Mouse (Mus musculus) heart, embryonic 15.5 days (tissue): ENCODE measurements around the gene Mocs1. TPM values are rescaled to one million over a fixed set of nuclear protein-coding genes. Genes with fewer than 3 reads are reported as not detected.

Experiments used
- ATAC-seq: fragments of 200-750 bp; cut with Nextera tagmentation; replicated peaks from 2 replicates; pipeline ENCODE4 v1.8.0; 2017; ENCODE audit warnings: low read depth, moderate TSS enrichment; ENCODE audit not compliant: insufficient number of reproducible peaks, insufficient read depth, low FRiP score
- H3K27ac ChIP-seq: fragments of 300-500 bp; sonication (generic); 2 replicates; pipeline ENCODE4 v1.5.1; 2015; ENCODE audit warnings: mild to moderate bottlenecking, inconsistent platforms
- H3K27me3 ChIP-seq: fragments of 300-500 bp; sonication (generic); 2 replicates; pipeline ENCODE4 v1.6.1; 2015; ENCODE audit warnings: inconsistent platforms
- H3K36me3 ChIP-seq: fragments of 300-500 bp; sonication (generic); 2 replicates; pipeline ENCODE4 v1.6.1; 2015; ENCODE audit warnings: mild to moderate bottlenecking, inconsistent platforms
- H3K4me1 ChIP-seq: fragments of 300-500 bp; sonication (generic); replicated peaks from 2 replicates; pipeline ENCODE4 v1.6.1; 2015; ENCODE audit warnings: inconsistent platforms
- H3K4me2 ChIP-seq: fragments of 300-500 bp; sonication (generic); 2 replicates; pipeline ENCODE4 v1.6.1; 2015; ENCODE audit warnings: inconsistent platforms, mild to moderate bottlenecking, moderate library complexity
- H3K4me3 ChIP-seq: fragments of 300-500 bp; sonication (generic); 2 replicates; pipeline ENCODE4 v1.5.1; 2015; ENCODE audit warnings: mild to moderate bottlenecking, inconsistent platforms
- H3K9ac ChIP-seq: fragments of 300-500 bp; sonication (generic); 2 replicates; pipeline ENCODE4 v1.6.1; 2015; ENCODE audit warnings: mild to moderate bottlenecking, inconsistent platforms
- H3K9me3 ChIP-seq: fragments of 300-500 bp; sonication (generic); replicated peaks from 2 replicates; pipeline ENCODE4 v1.6.1; 2016; ENCODE audit warnings: inconsistent platforms
- WGBS: fragments of 180-500 bp; shearing (Covaris S2); methylation state at CpG from one replicate; pipeline ENCODE4 v1.1.7; 2015; ENCODE audit warnings: mixed read lengths; 5-methylcytosine and 5-hydroxymethylcytosine counted together
- polyA plus RNA-seq: library from polyadenylated mRNA; unstranded; fragments of >200 nt; fragmentation: Nextera tagmentation; extraction: Ambion mirVana; gene quantifications from 2 replicates; pipeline ENCODE4 v1.2.1, GENCODE M21; 2015

Mocs1 gene
- polyA plus RNA-seq, 1 experiment from 2014 or later: 4.3 TPM

DNA sequence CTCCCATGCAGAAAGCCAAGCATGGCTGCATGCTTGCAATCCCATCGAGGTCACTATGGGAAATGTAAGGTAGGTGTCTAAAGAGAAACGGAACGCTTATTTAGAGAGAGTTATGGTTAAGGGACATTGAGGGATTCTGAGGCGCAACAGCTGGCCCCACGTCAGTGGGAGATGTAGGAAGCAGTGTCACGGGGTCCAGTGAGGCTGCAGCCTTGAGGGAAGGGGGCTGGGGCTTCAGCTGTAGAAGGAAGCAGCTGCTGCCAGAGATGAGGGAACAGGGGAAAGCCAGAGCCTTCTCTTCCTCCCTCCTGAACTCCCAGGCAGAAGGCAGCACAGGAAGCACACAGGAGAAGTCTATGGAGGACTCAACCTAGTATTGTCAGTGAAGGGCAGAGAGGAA lies 22.8 kb downstream of the Mocs1 start:
- Histone ChIP-seq H3K4me3 (no peak overlapping the region), H3K27me3 (no peaks in the 10 kb centered on the region), H3K27ac (no peak overlapping the region), H3K36me3 (peaks cover 11% of the 10 kb centered on the region; the same call in 1 of the 2 replicates), H3K4me1 (peaks cover 11% of the 10 kb centered on the region), H3K9ac (no peak overlapping the region), H3K4me2 (no peak overlapping the region), H3K9me3 (no peaks in the 10 kb centered on the region)
- ATAC-seq: no peak
- 68% methylated on average over 6 of the region's 6 CpGs for WGBS

DNA sequence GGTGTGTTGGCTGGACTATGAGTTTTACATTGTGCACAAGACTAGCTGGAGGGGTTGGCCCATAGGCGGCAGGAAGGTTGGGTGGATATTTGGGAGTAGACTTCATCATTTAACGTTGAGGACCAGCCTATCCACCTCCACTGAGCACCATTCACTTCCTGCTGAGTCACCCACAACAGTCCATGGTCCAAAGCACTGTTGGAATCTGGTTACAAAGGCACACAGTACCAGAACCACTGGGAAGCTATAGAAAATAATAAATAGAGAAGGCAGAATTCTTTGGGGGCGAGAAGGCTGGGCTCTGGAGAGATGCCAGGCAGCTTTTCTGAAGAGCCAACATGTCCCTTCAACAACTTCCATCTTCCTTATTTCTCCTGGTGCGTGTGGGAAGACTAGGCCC lies 28.2 kb downstream of the Mocs1 start:
- peaks cover 11% of the 10 kb centered on the region; the same call in 1 of the 2 replicates for H3K36me3 ChIP-seq
- 80% methylated on average over 4 of the region's 4 CpGs for WGBS
- no peak overlapping the region for H3K9ac ChIP-seq
- no peak overlapping the region for H3K4me3 ChIP-seq
- H3K4me2 ChIP-seq: no peak overlapping the region
- no peaks in the 10 kb centered on the region for H3K27me3 ChIP-seq
- H3K9me3 ChIP-seq: no peaks in the 10 kb centered on the region
- H3K27ac ChIP-seq: no peak overlapping the region
- no peaks in the 10 kb centered on the region for H3K4me1 ChIP-seq
- no peak for ATAC-seq

DNA sequence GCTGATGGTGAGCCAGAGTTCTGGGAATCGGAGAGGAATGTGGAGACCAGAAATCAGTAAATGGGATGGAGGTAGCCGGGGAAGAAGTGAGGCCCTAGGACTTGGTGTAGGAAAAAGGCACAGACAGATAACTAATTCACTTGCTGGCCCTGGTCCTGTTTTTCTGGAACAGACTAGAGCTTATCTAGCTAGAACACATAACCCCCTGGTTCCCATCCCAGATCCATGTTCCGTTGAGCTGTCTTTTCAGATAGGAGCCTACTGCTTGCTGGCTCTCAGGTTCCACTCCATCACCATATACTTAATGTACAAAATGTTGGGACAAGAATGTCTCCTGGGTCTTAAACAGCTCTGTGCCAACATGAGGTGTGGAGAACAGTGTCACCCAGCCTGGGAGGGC lies 29.7 kb downstream of the Mocs1 start:
- Histone ChIP-seq H3K9ac (no peak overlapping the region), H3K4me3 (no peak overlapping the region), H3K27me3 (no peaks in the 10 kb centered on the region), H3K4me1 (no peaks in the 10 kb centered on the region), H3K4me2 (no peak overlapping the region), H3K9me3 (no peaks in the 10 kb centered on the region), H3K36me3 (peaks cover 11% of the 10 kb centered on the region; the same call in 1 of the 2 replicates), H3K27ac (no peak overlapping the region)
- no peak for ATAC-seq
- 75% methylated on average over 3 of the region's 3 CpGs for WGBS

DNA sequence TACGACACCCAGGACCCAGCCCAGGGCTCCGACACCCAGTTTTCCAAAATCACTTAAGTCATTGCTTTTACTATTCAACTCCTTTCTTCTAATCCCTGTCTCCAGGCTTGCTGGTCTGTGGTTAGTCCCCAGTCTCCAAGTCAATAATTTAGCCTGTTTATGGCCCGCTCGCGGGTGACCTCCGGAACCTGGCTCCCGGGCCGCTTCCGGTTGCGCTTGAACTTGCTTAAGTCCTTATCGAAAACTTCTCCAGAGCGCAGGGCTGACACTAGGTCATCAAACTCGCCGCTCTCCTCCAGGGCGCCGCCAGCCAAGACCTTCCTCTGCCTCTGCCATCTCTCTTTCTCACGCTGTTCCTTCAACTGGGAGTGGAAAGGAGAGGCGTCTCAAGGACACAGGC lies 30.2 kb downstream of the Mocs1 start:
- peaks cover 11% of the 10 kb centered on the region; the same call in 1 of the 2 replicates for H3K36me3 ChIP-seq

DNA sequence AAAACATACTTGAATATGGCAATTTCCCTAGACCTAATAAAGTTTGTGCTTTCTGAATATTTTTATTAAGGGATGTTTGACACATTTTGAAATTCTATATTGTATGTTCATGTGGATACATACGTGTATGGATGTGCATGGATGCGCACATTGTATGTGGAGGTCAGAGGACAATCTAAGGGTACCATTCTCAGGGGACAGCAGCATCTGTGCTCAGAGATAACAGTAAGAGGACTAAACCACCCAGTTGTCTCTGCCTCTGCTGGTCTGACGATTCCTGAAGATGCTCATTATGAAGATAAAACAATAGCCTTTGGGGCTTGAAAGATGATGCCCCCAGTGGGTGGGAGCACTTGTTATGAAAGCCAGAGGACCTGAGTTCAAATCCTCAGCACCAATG lies 36.7 kb downstream of the Mocs1 start:
- Histone ChIP-seq H3K27ac (no peak overlapping the region), H3K4me1 (no peaks in the 10 kb centered on the region), H3K9me3 (no peaks in the 10 kb centered on the region), H3K9ac (no peak overlapping the region), H3K36me3 (0 out of 2 replicates have a peak, but pooled peaks cover 6% of the 10 kb centered on the region), H3K27me3 (no peaks in the 10 kb centered on the region), H3K4me3 (no peak overlapping the region), H3K4me2 (no peak overlapping the region)
- no peak for ATAC-seq
- 85% methylated on average over 3 of the region's 3 CpGs for WGBS

More for the DNA sequence above, 30.2 kb downstream of the Mocs1 start:
- Histone ChIP-seq H3K27ac (no peak overlapping the region), H3K4me1 (no peaks in the 10 kb centered on the region), H3K4me3 (no peak overlapping the region), H3K9me3 (no peaks in the 10 kb centered on the region), H3K4me2 (no peak overlapping the region), H3K9ac (no peak overlapping the region), H3K27me3 (no peaks in the 10 kb centered on the region)
- WGBS: 90% methylated on average over 18 of the region's 18 CpGs
- ATAC-seq: no peak

DNA sequence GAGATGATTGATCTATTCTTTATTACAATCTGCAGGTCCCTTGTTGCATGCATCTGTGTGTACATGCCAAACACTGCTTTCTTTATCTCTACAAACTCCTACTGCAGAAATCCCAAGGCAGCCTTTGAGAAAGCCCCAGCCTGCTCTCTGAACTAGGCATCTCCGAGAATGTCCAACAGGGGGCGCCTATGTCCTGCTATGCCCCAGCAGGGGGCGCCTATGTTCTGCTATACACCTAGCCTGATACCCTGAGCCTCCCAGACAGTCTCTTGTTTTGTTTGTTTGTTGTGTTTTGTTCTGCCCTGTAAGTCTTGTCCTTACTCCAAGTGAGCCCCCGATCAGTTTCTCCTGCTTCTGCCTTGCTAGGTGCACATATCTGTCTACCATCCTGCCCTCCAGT lies 40.1 kb downstream of the Mocs1 start:
- no peak for ATAC-seq
- 25% methylated on average over 4 of the region's 4 CpGs for WGBS
- Histone ChIP-seq H3K9me3 (no peaks in the 10 kb centered on the region), H3K4me1 (peaks cover 12% of the 10 kb centered on the region), H3K9ac (no peak overlapping the region), H3K36me3 (0 out of 2 replicates have a peak, but pooled peaks cover 6% of the 10 kb centered on the region), H3K27me3 (no peaks in the 10 kb centered on the region), H3K27ac (no peak overlapping the region), H3K4me2 (no peak overlapping the region), H3K4me3 (no peak overlapping the region)

DNA sequence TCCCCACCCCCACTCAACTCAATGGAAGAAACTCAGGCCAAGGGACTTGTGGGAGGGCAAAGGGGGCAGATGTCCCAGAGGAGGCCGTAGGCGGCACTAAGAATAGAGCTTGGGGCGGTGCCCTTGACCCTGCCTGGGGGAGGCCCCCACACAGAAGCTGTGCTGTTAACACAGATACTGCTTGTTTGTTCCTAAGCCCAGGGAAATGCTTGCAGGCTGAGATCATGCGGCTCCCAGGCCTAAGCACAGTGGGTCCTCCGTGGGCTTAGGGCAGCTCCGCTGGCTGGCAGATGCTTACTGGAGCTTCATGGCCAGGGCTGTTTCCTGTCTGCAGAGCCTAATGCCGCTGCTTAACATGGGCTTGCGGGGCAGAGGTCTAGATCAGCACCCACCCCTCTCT lies 44.5 kb downstream of the Mocs1 start:
- no peaks in the 10 kb centered on the region for H3K36me3 ChIP-seq
- peaks cover 21% of the 10 kb centered on the region for H3K4me1 ChIP-seq
- no peak overlapping the region for H3K4me3 ChIP-seq
- no peaks in the 10 kb centered on the region for H3K27me3 ChIP-seq
- WGBS: 22% methylated on average over 8 of the region's 8 CpGs
- ATAC-seq: peak; percentile 89
- H3K4me2 ChIP-seq: no peak overlapping the region
- H3K9me3 ChIP-seq: no peaks in the 10 kb centered on the region
- H3K27ac ChIP-seq: peak overlapping the region; percentile 72
- H3K9ac ChIP-seq: no peak overlapping the region

DNA sequence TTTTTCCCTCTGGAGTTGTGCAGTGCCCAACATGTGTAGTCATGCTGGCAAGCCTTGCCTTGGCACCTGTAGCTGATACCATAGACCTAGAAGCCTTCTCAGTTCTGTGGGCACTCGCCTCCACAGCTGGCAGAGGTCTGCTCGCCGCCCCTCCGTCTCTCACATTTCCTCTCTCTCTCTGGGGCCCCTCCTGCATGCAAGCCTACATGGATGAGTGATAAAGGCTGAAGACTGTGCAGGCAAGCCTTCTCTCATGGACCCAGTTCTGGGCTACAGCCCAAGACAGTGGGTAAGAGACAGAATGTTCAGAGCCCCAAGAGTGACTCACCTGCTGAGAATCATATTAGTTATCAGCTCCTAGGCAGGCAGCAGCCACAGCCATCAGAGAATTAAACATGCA lies 45.9 kb downstream of the Mocs1 start:
- no peak overlapping the region for H3K4me3 ChIP-seq
- H3K9ac ChIP-seq: no peak overlapping the region
- H3K9me3 ChIP-seq: no peaks in the 10 kb centered on the region
- H3K4me1 ChIP-seq: peaks cover 24% of the 10 kb centered on the region
- H3K27ac ChIP-seq: no peak overlapping the region
- no peak for ATAC-seq
- 87% methylated on average over 4 of the region's 4 CpGs for WGBS
- no peaks in the 10 kb centered on the region for H3K27me3 ChIP-seq
- H3K4me2 ChIP-seq: no peak overlapping the region
- peaks cover 5% of the 10 kb centered on the region; the same call in 1 of the 2 replicates for H3K36me3 ChIP-seq

DNA sequence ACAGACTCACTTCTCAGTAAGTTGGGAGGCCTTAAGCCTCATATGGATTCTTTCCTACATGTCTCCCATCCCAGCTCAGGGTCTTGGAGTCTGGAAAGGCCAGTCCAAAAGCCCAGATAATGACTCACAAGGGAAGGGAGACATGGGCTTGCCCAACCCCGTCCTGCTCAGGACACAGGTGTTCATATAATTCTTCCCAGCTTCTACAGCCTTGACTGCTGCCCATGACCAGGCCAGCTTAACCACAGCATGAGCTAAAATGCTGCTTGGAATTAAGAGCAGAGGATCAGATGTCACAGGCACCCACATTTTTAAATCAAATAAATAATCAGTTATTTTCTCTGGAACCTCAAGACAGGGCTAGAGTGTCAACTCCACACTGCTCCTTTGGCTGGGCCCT lies 47.0 kb downstream of the Mocs1 start:
- Histone ChIP-seq H3K27me3 (no peaks in the 10 kb centered on the region), H3K27ac (no peak overlapping the region), H3K4me1 (peaks cover 24% of the 10 kb centered on the region), H3K4me3 (no peak overlapping the region), H3K9me3 (no peaks in the 10 kb centered on the region), H3K9ac (no peak overlapping the region), H3K4me2 (no peak overlapping the region), H3K36me3 (peaks cover 9% of the 10 kb centered on the region; the same call in 1 of the 2 replicates)
- WGBS: 90% methylated on average over 1 of the region's 1 CpGs
- ATAC-seq: no peak

DNA sequence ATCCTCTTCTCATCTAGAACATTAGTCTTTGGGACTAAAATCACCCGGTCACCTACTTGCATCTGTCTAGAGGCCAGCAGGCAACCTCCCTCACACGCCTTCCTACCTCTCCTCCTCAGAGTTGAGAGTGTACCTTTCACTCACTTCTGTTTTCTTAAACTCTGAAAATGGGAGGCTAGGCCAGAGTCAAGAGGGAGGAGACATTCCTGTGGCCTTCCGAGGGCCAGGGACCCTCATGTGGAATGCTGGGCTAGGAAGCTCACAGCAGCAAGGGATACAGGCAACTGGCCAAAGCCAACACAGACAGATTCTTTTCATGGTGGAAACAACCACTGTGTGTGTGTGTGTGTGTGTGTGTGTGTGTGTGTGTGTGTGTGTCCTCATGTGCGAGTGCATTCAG lies 49.2 kb downstream of the Mocs1 start:
- Histone ChIP-seq H3K27me3 (no peaks in the 10 kb centered on the region), H3K36me3 (peaks cover 9% of the 10 kb centered on the region; the same call in 1 of the 2 replicates), H3K4me2 (no peak overlapping the region), H3K4me1 (peaks cover 21% of the 10 kb centered on the region), H3K9me3 (no peaks in the 10 kb centered on the region), H3K4me3 (no peak overlapping the region), H3K27ac (0 out of 2 replicates have a peak overlapping the region, but pooled peaks have one; percentile 3), H3K9ac (no peak overlapping the region)
- 46% methylated on average over 4 of the region's 4 CpGs for WGBS
- ATAC-seq: no peak

DNA sequence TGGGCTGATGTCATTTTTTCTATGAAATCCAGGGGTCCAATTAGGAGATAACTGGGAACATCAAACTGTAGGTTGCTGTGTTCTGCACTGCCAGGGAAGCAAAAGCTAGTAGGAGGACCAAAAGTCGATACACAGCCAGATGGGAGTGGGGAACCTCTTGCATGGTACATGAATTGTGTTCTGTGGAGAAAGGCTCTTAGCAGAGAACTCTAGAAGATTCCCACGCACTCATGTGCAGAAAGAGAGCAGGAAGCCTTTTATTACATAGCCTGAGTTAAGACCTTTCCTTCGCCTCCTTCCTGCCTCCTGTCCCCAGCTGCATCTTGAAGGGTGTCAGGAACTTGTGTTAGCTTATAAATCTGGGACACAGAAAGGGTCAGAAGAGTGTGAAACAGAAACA lies 53.7 kb downstream of the Mocs1 start:
- WGBS: 92% methylated on average over 3 of the region's 3 CpGs
- no peaks in the 10 kb centered on the region for H3K9me3 ChIP-seq
- no peak overlapping the region for H3K27ac ChIP-seq
- ATAC-seq: no peak
- no peak overlapping the region for H3K4me3 ChIP-seq
- no peak overlapping the region for H3K9ac ChIP-seq
- peaks cover 10% of the 10 kb centered on the region for H3K4me1 ChIP-seq
- H3K27me3 ChIP-seq: no peaks in the 10 kb centered on the region
- H3K36me3 ChIP-seq: peaks cover 9% of the 10 kb centered on the region; the same call in 1 of the 2 replicates
- no peak overlapping the region for H3K4me2 ChIP-seq

DNA sequence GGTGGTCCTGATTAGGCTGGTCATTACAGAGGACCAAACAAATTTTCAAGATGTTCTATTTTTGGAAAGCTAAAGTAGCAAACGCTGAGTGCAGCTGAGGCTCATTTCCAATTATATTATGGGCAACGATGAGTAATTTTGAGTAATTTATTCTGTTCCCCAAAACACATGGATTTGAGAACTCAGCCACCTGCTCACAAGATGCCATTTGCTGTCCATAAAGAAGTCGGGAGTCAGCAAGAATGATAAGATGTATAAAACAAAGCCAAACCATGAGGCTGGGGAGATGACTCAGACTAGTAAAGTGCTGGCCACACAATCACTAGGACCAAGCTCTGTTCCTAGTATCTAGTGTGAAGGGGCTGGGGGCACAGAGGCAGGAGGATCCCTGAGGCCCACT lies 56.3 kb downstream of the Mocs1 start:
- WGBS: 43% methylated on average over 3 of the region's 3 CpGs
- H3K9ac ChIP-seq: no peak overlapping the region
- no peaks in the 10 kb centered on the region for H3K27me3 ChIP-seq
- no peak for ATAC-seq
- H3K4me3 ChIP-seq: no peak overlapping the region
- H3K36me3 ChIP-seq: peaks cover under 1% of the 10 kb centered on the region; the same call in 1 of the 2 replicates
- no peak overlapping the region for H3K4me2 ChIP-seq
- peaks cover 19% of the 10 kb centered on the region for H3K4me1 ChIP-seq
- no peaks in the 10 kb centered on the region for H3K9me3 ChIP-seq
- H3K27ac ChIP-seq: no peak overlapping the region
